Mouse (Mus musculus): Measurements from ENCODE around the gene Gcnt7.

DNA sequence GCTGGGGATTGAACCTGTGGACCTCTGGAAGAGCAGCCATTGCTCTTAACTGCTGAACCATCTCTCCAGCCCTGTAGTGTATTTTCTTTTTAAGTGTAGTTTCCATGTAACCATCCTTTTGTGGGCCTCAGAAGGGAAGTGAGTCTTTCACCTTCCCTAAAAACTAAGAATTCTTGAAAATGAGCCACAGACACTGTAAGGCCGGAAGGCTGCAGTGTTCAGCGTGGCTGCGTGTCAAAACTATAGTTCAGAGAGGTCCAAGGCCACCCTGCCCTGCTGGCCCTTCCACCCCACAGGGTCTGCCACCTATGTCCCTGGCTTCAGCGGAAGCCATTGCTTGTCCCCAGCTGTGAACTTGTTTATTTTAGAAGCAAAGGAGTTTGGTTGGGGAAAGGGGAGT lies 52.2 kb downstream of the Gcnt7 start:
- TF ChIP-seq CTCF (conservative IDR thresholded peaks at IDR 0.05; ENCODE audit: low read length) (no peak), POU5F1 (IDR thresholded peaks at IDR 0.05; ENCODE audit: borderline replicate concordance, low read length) (no peak), NANOG (IDR thresholded peaks at IDR 0.05; ENCODE audit: borderline replicate concordance, low read length) (no peak)
